Mouse (Mus musculus) spleen, postnatal 14 days (tissue): ENCODE data around the gene Kctd13.
"Not testable (repeated sequence)": the region's sequence is repeated elsewhere in the genome, so short reads cannot be mapped to it uniquely, and the experiment has no call there.

ENCODE experiments used
- DNase-seq, 2 experiments: peaks; one replicate each; pipeline ENCODE4 v3.0.0; 2021 to 2022; ENCODE audit warnings: low spot score in 2 of 2

Gene Kctd13

DNA sequence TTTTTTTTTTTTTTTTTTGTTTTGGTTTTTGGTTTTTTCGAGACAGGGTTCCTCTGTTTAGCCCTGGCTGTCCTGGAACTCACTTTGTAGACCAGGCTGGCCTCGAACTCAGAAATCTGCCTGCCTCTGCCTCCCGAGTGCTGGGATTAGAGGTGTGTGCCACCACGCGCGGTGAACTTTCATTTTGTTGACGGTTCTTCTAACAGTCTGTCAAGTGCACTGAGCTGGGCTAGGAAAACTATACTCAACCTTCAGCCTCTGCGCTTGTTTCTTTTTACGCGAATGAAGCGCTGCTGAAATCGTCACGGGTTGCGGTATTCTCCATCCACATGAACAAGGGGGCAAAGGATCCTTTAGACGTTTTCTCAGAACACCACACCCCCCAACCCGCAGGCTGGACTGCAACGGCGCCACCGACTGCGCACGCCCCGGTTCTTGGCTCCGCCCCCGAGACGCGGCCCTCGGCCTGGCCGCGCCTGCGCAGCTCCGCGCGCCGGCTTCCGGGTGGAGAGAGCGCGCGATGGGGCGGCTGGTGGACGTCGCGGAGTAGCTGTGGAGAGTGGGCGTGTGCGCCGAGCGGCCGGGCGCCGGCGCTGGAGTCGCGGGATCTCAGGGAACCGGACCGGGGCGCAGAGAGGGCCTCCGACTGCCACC, at the start of gene Kctd13:
Gene Kctd13, plus strand, starts transcription at position 496 of the 654 bp plus-strand sequence.
- DNase-seq, result peak; percentile 91 to 93

DNA sequence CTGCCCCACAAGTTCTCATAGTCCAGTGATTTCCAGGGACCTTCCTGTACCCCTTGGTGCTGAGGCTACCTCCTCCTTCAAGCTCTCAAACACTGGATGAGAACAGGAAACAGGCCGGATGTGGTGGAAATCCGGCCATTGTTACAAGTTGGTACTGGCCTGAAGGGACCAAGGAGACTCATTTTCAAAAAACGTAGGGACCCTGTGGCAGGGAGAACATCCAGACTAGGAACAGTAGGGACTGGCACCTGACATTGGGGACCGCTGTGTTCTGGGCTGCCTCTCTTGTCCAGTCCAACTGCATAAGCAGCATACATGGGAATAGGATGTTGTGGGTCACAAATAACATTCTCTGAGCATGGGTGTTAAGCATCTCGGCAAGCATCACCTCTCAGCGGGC, 47.6 kb upstream of the Kctd13 start:
- no peak for DNase-seq

- DNase-seq, result no peak
Measured at GRCm38 (mm10) chr7:126883731-126884181, 44.9 kb upstream of the Kctd13 start.

DNA sequence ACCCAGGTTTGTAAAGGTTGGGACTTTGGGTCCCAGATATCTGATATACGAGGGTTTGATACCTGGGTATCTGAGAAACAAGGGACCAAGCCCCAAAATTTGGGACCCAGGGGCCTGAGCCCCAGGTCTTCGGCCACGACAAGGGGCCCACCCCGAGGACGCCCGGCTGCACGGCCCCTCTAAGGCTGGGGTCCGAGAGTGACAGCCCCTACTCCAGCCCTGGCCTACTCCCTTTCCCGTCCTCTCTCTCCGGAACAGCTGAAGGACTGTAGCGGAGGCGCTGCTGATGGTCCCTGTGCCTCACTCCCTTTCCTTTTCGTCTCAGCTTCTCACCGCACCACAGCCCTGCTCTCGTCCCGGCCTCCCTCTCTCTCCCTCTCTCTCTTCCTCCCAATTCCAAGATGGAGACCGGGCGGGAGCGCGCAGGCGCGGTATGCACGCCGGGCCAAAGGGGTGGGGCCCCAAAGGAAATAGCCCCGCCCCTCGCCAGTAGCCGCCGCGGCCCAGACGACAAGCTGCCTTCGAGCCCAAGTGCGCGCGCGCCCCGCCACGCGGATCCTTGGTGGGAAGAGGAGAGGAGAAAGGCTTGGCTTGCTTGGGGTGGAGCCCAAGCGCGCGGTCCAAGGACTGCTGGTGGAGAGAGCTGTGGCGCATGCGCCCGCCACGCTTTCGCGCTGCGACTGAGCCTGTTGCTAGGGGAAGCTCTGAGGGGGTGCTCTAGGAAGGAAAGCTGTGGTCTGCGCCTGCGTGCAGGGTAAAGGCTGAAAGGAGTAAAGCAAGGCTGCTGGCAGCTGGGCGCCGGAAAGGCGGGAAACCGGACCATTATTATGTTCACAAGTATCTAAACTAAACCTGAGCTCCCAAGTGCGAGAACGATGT, 44.2 kb upstream of the Kctd13 start, which contains the start of gene Taok2:
Gene Taok2, minus strand, starts transcription at position 418 of the 879 bp plus-strand sequence.
- DNase-seq, result peak; percentile 93

- DNase-seq, result no peak
Measured at GRCm38 (mm10) chr7:126887281-126887680, 41.4 kb upstream of the Kctd13 start.

DNA sequence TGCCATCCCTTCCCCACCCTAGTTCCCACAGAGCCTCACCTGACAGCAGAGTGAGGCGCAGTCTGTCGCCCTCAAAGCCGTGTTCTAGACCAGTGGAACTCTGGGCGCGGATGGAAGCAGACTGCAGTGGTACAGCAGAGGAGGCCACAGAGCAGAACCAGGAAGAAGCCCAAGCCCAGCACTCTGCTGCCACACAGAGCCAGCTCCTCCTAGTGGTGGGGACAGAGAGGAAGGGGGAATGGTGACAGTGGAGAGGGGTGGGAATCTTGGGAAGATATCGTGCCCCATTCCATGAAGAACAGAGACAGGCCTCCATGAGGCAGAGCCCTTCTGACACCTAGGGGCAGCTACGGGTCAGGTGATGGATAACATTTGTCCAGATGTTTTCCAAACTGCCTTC, 39.8 kb upstream of the Kctd13 start:
- DNase-seq, result no peak

- no peak for DNase-seq
Measured at GRCm38 (mm10) chr7:126896912-126897311, 31.8 kb upstream of the Kctd13 start.

GRCm38 (mm10) chr7:126897390-126898101, 31.1 kb upstream of the Kctd13 start:
- no peak for DNase-seq

DNA sequence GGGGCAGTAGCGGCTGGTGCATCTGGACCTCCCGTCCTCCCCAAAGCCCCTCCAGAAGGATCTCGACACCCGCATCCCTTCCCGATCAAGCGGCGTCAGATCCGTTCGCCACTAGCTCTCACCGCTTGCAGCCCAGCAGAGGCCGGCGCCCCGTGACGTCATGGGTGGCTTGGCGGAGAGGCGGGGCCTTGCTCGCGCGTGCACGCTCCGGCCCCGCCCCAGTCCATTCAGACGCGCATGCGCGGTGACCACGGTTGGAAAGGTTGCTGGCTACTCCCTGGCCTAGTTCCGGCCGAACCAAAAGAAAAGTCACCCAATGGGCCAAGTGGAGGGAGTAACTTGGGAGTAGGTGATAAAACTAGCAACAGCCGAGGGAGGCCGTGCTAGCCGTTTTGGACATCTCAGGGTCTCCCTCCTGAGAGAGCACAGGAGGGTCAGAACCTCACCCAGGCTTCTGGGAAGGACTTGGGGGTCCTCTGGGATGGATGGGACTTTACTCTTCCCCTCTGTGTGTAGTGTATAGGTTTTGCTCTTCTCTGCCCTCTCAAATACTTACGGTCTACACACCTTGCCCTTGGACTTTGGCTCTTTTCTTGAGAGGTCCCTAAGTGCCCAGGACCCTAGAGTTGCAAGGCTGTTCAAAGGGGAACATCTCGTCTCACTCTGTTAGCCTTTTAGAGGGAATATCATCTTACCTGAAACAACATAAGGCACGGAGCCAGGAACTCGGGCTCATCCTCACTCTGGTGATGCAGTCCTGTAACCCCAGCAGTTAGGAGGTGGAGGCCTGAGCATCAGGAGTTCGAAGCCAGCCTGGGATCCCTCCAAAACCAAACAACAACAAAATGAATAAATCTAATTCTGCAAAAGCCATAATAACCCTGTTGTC, 30.3 kb upstream of the Kctd13 start:
- DNase-seq, result peak; percentile 95 to 98

GRCm38 (mm10) chr7:126899781-126900180, 28.9 kb upstream of the Kctd13 start:
- not testable (repeated sequence) for DNase-seq

DNA sequence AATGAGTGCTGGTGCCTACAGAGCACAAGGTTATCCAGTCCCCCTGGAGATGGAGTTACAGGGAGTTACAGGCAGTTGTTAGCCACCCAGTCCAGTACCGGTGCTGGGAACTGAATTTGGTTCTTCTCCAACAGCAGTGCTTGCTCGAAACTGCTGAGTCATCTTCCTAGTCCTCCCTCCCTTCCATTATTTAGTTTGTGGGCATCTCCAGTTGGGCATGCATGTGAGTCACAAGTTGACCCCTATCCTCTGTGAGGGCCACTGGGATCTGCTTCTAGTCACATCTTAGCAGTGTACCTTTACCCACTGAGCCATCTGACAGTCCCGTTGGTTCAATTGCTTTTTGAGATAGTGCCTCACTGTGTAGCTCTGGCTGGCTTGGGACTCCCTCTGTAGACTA, 23.1 kb upstream of the Kctd13 start:
- no peak for DNase-seq

- DNase-seq, result no peak
Measured at GRCm38 (mm10) chr7:126914844-126915243, 13.8 kb upstream of the Kctd13 start.

GRCm38 (mm10) chr7:126918356-126918755, 10.3 kb upstream of the Kctd13 start:
- DNase-seq, result not testable (repeated sequence)

GRCm38 (mm10) chr7:126919973-126920372, 8.7 kb upstream of the Kctd13 start:
- no peak for DNase-seq

DNA sequence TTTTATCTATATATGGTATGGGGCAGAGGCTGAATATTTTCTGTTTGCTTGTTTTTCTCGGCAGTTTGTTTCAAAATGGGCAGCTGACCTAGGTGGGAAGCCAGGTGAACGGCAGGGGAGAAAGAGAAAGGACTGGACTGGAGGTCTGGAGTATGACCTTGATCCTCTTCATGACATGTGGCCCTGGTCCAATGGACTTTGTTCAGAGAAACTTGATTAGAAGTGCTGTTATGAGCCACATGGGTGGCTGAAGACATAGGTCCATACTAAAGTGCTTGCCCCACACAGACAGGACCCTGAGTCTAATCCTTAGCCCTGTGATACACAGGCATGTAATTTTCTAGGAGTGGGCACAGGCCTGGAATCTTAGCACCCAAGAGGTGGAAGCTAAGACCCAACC, 7.1 kb upstream of the Kctd13 start:
- DNase-seq, result no peak

DNA sequence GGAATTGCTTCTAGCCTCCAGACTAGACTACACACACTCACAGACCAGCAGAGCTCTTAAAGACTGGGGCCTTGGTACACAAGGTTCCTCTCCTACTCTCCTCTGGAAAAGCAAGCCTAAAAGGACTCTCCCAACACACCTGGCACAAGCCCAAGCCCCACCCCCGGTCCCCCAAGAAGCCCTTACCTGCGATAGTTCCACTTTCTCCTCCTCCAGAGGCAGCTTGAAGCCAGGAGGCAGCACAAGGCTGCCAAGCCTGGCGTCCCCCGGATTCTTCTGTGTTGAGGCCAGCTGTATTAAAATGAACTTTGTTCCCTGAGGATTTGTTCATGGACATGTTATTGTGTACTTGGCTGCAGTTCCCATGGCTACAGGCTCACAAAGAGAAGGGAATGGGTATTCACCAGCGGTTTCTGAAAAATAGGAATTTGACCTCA, 6.0 kb upstream of the Kctd13 start, which contains the start of gene Tmem219:
Gene Tmem219, minus strand, starts transcription at position 294 of the 437 bp plus-strand sequence.
- DNase-seq, result no peak

DNA sequence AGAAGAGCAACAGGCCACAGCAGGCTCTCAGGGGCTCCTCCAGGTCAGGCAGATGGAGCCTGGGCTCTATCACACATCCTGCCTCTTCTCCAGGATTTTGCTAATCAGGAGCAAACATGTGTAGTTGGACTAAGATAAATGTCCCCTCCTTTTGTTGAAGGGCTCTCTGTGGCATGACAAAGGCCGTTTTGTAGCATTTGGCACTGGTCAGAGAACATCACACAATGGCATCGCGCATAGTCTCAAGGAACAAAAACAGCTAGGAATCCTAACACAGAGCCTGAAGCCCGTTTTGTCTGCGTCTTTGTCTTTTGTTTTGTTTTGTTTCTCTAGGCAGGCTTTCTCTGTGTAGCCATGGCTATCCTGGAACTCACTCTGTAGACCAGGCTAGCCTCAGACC, 4.7 kb upstream of the Kctd13 start:
- no peak for DNase-seq

- no peak for DNase-seq
Measured at GRCm38 (mm10) chr7:126926299-126926698, 2.4 kb upstream of the Kctd13 start.

DNA sequence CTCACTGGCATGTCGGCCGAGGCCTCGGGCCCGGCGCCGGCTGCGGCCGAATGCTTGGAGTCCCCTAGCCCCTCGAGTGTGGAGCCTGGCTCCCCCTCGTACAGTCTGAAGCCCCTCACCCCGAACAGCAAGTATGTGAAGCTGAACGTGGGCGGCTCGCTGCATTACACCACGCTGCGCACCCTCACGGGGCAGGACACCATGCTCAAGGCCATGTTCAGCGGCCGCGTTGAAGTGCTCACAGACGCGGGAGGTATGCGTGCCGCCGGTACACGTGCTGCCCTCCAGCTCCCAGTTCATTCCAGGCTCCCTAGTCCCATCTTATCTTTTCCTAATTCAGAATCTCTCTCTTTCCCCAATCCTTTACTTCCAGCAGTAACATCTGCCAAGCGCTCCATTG, 367 bp downstream of the Kctd13 start:
- DNase-seq, result peak in 1 of 2 experiments; percentile 25

- no peak for DNase-seq
Measured at GRCm38 (mm10) chr7:126932652-126933051, 4.0 kb downstream of the Kctd13 start.

- no peak for DNase-seq
Measured at GRCm38 (mm10) chr7:126941171-126941570, 12.5 kb downstream of the Kctd13 start.
